Mouse (Mus musculus): ENCODE data around the gene Arhgap24. TPM values are rescaled to one million over a fixed set of nuclear protein-coding genes. Genes with fewer than 3 reads are reported as not detected.
A peak's percentile ranks its signal among the peaks of the same experiment; 100 is the strongest.

Arhgap24 gene
- polyA plus RNA-seq, 1 experiment from 2014 or later, result 25.4 TPM

- 71% methylated on average over 7 of the region's 7 CpGs for WGBS
- DNase-seq (ENCODE audit: low spot score) (no peak), ATAC-seq (ENCODE audit: low read depth) (no peak)
- Histone ChIP-seq H3K4me3 (ENCODE audit: low read depth, low read length) (no peak overlapping the region), H3K4me2 (ENCODE audit: low read depth, low read length) (no peak overlapping the region), H3K36me3 (ENCODE audit: control insufficient read depth, insufficient read depth, low read length) (no peaks in the 10 kb centered on the region), H3K4me1 (ENCODE audit: control insufficient read depth, insufficient read depth, low read length) (no peaks in the 10 kb centered on the region; the same call in 1 of the 2 replicates), H3K9ac (ENCODE audit: low read depth, low read length) (no peak overlapping the region), H3K27me3 (replicated peaks; ENCODE audit: control insufficient read depth, insufficient read depth, low read length) (no peaks in the 10 kb centered on the region), H3K9me3 (ENCODE audit: control insufficient read depth, low read length) (no peaks in the 10 kb centered on the region), H3K27ac (replicated peaks; ENCODE audit: low read depth, low read length) (no peak overlapping the region)
These were observed 289.4 kb downstream of the Arhgap24 start for GRCm38 (mm10) chr5:102770611-102771010.

- no peak overlapping the region for H3K27ac ChIP-seq (replicated peaks; ENCODE audit: low read depth, low read length)
- H3K9ac ChIP-seq (ENCODE audit: low read depth, low read length), result no peak overlapping the region
- H3K27me3 ChIP-seq (replicated peaks; ENCODE audit: control insufficient read depth, insufficient read depth, low read length), result no peaks in the 10 kb centered on the region
- no peaks in the 10 kb centered on the region for H3K9me3 ChIP-seq (ENCODE audit: control insufficient read depth, low read length)
- WGBS, result 65% methylated on average over 4 of the region's 4 CpGs
- no peaks in the 10 kb centered on the region for H3K36me3 ChIP-seq (ENCODE audit: control insufficient read depth, insufficient read depth, low read length)
- ATAC-seq (ENCODE audit: low read depth) (no peak), DNase-seq (ENCODE audit: low spot score) (no peak)
- no peaks in the 10 kb centered on the region; the same call in none of the 2 replicates for H3K4me1 ChIP-seq (ENCODE audit: control insufficient read depth, insufficient read depth, low read length)
- no peak overlapping the region for H3K4me3 ChIP-seq (ENCODE audit: low read depth, low read length)
- no peak overlapping the region for H3K4me2 ChIP-seq (ENCODE audit: low read depth, low read length)
These were observed 293.3 kb downstream of the Arhgap24 start for GRCm38 (mm10) chr5:102774500-102774899.

GRCm38 (mm10) chr5:102777255-102777654 is 296.1 kb downstream of the Arhgap24 start:
- Histone ChIP-seq H3K4me1 (ENCODE audit: control insufficient read depth, insufficient read depth, low read length) (no peaks in the 10 kb centered on the region; the same call in none of the 2 replicates), H3K36me3 (ENCODE audit: control insufficient read depth, insufficient read depth, low read length) (no peaks in the 10 kb centered on the region), H3K27me3 (replicated peaks; ENCODE audit: control insufficient read depth, insufficient read depth, low read length) (no peaks in the 10 kb centered on the region), H3K4me2 (ENCODE audit: low read depth, low read length) (no peak overlapping the region), H3K4me3 (ENCODE audit: low read depth, low read length) (no peak overlapping the region), H3K27ac (replicated peaks; ENCODE audit: low read depth, low read length) (no peak overlapping the region), H3K9ac (ENCODE audit: low read depth, low read length) (no peak overlapping the region), H3K9me3 (ENCODE audit: control insufficient read depth, low read length) (no peaks in the 10 kb centered on the region)
- 88% methylated on average over 9 of the region's 9 CpGs for WGBS
- ATAC-seq (ENCODE audit: low read depth), result no peak
- DNase-seq (ENCODE audit: low spot score), result no peak

- no peak overlapping the region for H3K4me2 ChIP-seq (ENCODE audit: low read depth, low read length)
These were observed 296.7 kb downstream of the Arhgap24 start for GRCm38 (mm10) chr5:102777852-102778251.

GRCm38 (mm10) chr5:102778253-102778652 is 297.1 kb downstream of the Arhgap24 start:
- WGBS, result 58% methylated on average over 5 of the region's 5 CpGs
- H3K4me3 ChIP-seq (ENCODE audit: low read depth, low read length), result no peak overlapping the region
- no peaks in the 10 kb centered on the region for H3K36me3 ChIP-seq (ENCODE audit: control insufficient read depth, insufficient read depth, low read length)
- H3K9ac ChIP-seq (ENCODE audit: low read depth, low read length), result no peak overlapping the region
- no peaks in the 10 kb centered on the region; the same call in none of the 2 replicates for H3K4me1 ChIP-seq (ENCODE audit: control insufficient read depth, insufficient read depth, low read length)
- no peak overlapping the region for H3K4me2 ChIP-seq (ENCODE audit: low read depth, low read length)
- no peak overlapping the region for H3K27ac ChIP-seq (replicated peaks; ENCODE audit: low read depth, low read length)
- ATAC-seq (ENCODE audit: low read depth) (peak; percentile 44; the same call in 1 of the 2 replicates), DNase-seq (ENCODE audit: low spot score) (no peak)
- H3K9me3 ChIP-seq (ENCODE audit: control insufficient read depth, low read length), result no peaks in the 10 kb centered on the region
- no peaks in the 10 kb centered on the region for H3K27me3 ChIP-seq (replicated peaks; ENCODE audit: control insufficient read depth, insufficient read depth, low read length)

More at GRCm38 (mm10) chr5:102777852-102778251, 296.7 kb downstream of the Arhgap24 start:
- 69% methylated on average over 9 of the region's 9 CpGs for WGBS
- Histone ChIP-seq H3K4me1 (ENCODE audit: control insufficient read depth, insufficient read depth, low read length) (no peaks in the 10 kb centered on the region; the same call in none of the 2 replicates), H3K27ac (replicated peaks; ENCODE audit: low read depth, low read length) (no peak overlapping the region), H3K4me3 (ENCODE audit: low read depth, low read length) (no peak overlapping the region), H3K9me3 (ENCODE audit: control insufficient read depth, low read length) (no peaks in the 10 kb centered on the region), H3K27me3 (replicated peaks; ENCODE audit: control insufficient read depth, insufficient read depth, low read length) (no peaks in the 10 kb centered on the region), H3K9ac (ENCODE audit: low read depth, low read length) (no peak overlapping the region), H3K36me3 (ENCODE audit: control insufficient read depth, insufficient read depth, low read length) (no peaks in the 10 kb centered on the region)
- DNase-seq (ENCODE audit: low spot score) (peak; percentile 65), ATAC-seq (ENCODE audit: low read depth) (peak; percentile 71; the same call in 1 of the 2 replicates)

GRCm38 (mm10) chr5:102783585-102783984 is 302.4 kb downstream of the Arhgap24 start:
- ATAC-seq (ENCODE audit: low read depth), result no peak
- H3K4me3 ChIP-seq (ENCODE audit: low read depth, low read length), result no peak overlapping the region
- H3K27me3 ChIP-seq (replicated peaks; ENCODE audit: control insufficient read depth, insufficient read depth, low read length), result no peaks in the 10 kb centered on the region
- H3K9ac ChIP-seq (ENCODE audit: low read depth, low read length), result no peak overlapping the region
- no peaks in the 10 kb centered on the region for H3K4me1 ChIP-seq (ENCODE audit: control insufficient read depth, insufficient read depth, low read length)
- H3K4me2 ChIP-seq (ENCODE audit: low read depth, low read length), result no peak overlapping the region
- no peaks in the 10 kb centered on the region for H3K36me3 ChIP-seq (ENCODE audit: control insufficient read depth, insufficient read depth, low read length)
- DNase-seq (ENCODE audit: low spot score), result no peak
- no peak overlapping the region for H3K27ac ChIP-seq (replicated peaks; ENCODE audit: low read depth, low read length)
- H3K9me3 ChIP-seq (ENCODE audit: control insufficient read depth, low read length), result no peaks in the 10 kb centered on the region
- 56% methylated on average over 4 of the region's 4 CpGs for WGBS

GRCm38 (mm10) chr5:102786123-102786522 is 304.9 kb downstream of the Arhgap24 start:
- no peak overlapping the region for H3K9ac ChIP-seq (ENCODE audit: low read depth, low read length)
- ATAC-seq (ENCODE audit: low read depth) (no peak), DNase-seq (ENCODE audit: low spot score) (no peak)
- H3K27me3 ChIP-seq (replicated peaks; ENCODE audit: control insufficient read depth, insufficient read depth, low read length), result no peaks in the 10 kb centered on the region
- H3K36me3 ChIP-seq (ENCODE audit: control insufficient read depth, insufficient read depth, low read length), result no peaks in the 10 kb centered on the region
- H3K4me3 ChIP-seq (ENCODE audit: low read depth, low read length), result no peak overlapping the region
- no peaks in the 10 kb centered on the region for H3K9me3 ChIP-seq (ENCODE audit: control insufficient read depth, low read length)
- no peak overlapping the region for H3K27ac ChIP-seq (replicated peaks; ENCODE audit: low read depth, low read length)
- no peaks in the 10 kb centered on the region for H3K4me1 ChIP-seq (ENCODE audit: control insufficient read depth, insufficient read depth, low read length)
- 69% methylated on average over 2 of the region's 2 CpGs for WGBS
- no peak overlapping the region for H3K4me2 ChIP-seq (ENCODE audit: low read depth, low read length)

GRCm38 (mm10) chr5:102788437-102788836 is 307.2 kb downstream of the Arhgap24 start:
- DNase-seq (ENCODE audit: low spot score) (no peak), ATAC-seq (ENCODE audit: low read depth) (no peak)
- H3K27ac ChIP-seq (replicated peaks; ENCODE audit: low read depth, low read length), result no peak overlapping the region
- H3K36me3 ChIP-seq (ENCODE audit: control insufficient read depth, insufficient read depth, low read length), result no peaks in the 10 kb centered on the region
- H3K4me3 ChIP-seq (ENCODE audit: low read depth, low read length), result no peak overlapping the region
- peaks cover 3% of the 10 kb centered on the region for H3K4me1 ChIP-seq (ENCODE audit: control insufficient read depth, insufficient read depth, low read length)
- no peak overlapping the region for H3K4me2 ChIP-seq (ENCODE audit: low read depth, low read length)
- WGBS, result 67% methylated on average over 3 of the region's 3 CpGs
- no peak overlapping the region for H3K9ac ChIP-seq (ENCODE audit: low read depth, low read length)
- H3K27me3 ChIP-seq (replicated peaks; ENCODE audit: control insufficient read depth, insufficient read depth, low read length), result no peaks in the 10 kb centered on the region
- no peaks in the 10 kb centered on the region for H3K9me3 ChIP-seq (ENCODE audit: control insufficient read depth, low read length)

GRCm38 (mm10) chr5:102791273-102791672 is 310.1 kb downstream of the Arhgap24 start:
- Histone ChIP-seq H3K27ac (replicated peaks; ENCODE audit: low read depth, low read length) (no peak overlapping the region), H3K36me3 (ENCODE audit: control insufficient read depth, insufficient read depth, low read length) (no peaks in the 10 kb centered on the region), H3K4me2 (ENCODE audit: low read depth, low read length) (no peak overlapping the region), H3K4me3 (ENCODE audit: low read depth, low read length) (no peak overlapping the region), H3K9me3 (ENCODE audit: control insufficient read depth, low read length) (no peaks in the 10 kb centered on the region), H3K27me3 (replicated peaks; ENCODE audit: control insufficient read depth, insufficient read depth, low read length) (no peaks in the 10 kb centered on the region), H3K9ac (ENCODE audit: low read depth, low read length) (no peak overlapping the region), H3K4me1 (ENCODE audit: control insufficient read depth, insufficient read depth, low read length) (peaks cover 11% of the 10 kb centered on the region)
- WGBS, result 69% methylated on average over 4 of the region's 4 CpGs
- ATAC-seq (ENCODE audit: low read depth) (no peak), DNase-seq (ENCODE audit: low spot score) (no peak)

Data from embryonic facial prominence, embryonic 14.5 days (tissue).